Mouse (Mus musculus): ENCODE data around the gene Ddr1. TPM values are rescaled to one million over a fixed set of nuclear protein-coding genes. Genes with fewer than 3 reads are reported as not detected.
"Not testable (repeated sequence)": the region's sequence is repeated elsewhere in the genome, so short reads cannot be mapped to it uniquely, and the experiment has no call there.

The Ddr1 gene
- polyA plus RNA-seq, 1 experiment from 2014 or later, result 2.6 TPM

DNA sequence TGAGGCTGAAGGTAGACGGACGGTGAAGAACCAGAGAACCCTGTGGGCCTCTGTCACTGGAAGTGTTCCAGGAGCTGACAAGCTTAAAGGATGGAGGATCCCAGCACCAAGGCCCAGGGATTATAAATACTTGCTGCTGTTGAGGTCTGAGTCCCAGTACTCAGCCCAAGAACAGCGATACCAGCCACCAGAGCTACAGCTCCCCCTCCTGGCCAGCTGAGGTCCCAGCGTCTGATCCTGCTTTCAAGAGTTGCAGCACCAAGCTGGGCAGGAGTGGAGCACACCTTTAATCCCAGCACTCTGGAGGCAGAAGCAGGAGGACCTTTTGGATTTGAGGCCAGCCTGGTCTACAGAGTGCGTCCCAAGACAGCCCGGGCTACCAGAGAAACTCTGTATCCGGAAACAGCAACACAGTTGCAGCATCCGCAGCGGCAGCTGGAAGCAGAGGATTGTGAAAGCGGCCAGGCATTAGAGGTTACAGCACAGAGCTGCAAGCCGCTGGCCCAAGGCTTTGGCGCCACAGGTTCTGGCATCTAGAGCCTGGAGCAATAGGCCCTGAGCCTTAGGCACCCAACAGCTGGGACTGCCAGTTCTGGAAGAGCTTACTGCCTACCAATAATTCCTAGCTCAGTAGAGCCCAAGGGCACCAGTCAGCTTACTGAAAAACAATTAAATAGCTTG is 32.0 kb upstream of the Ddr1 start:
- peaks cover 23% of the 10 kb centered on the region for H3K27me3 ChIP-seq
- ATAC-seq (ENCODE audit: insufficient read depth), result no peak
- 0 out of 2 replicates have a peak overlapping the region, but pooled peaks have one; percentile 1 for H3K4me3 ChIP-seq (replicated peaks)
- H3K9ac ChIP-seq, result no peak overlapping the region
- no peak overlapping the region for H3K27ac ChIP-seq (replicated peaks)
- peak overlapping the region; percentile 25 for H3K4me2 ChIP-seq
- H3K4me1 ChIP-seq (replicated peaks), result peaks cover 62% of the 10 kb centered on the region
- WGBS (ENCODE audit: insufficient replicate concordance), result 25% methylated on average over 12 of the region's 12 CpGs
- no peaks in the 10 kb centered on the region for H3K9me3 ChIP-seq (replicated peaks)
- H3K36me3 ChIP-seq (replicated peaks), result no peaks in the 10 kb centered on the region

DNA sequence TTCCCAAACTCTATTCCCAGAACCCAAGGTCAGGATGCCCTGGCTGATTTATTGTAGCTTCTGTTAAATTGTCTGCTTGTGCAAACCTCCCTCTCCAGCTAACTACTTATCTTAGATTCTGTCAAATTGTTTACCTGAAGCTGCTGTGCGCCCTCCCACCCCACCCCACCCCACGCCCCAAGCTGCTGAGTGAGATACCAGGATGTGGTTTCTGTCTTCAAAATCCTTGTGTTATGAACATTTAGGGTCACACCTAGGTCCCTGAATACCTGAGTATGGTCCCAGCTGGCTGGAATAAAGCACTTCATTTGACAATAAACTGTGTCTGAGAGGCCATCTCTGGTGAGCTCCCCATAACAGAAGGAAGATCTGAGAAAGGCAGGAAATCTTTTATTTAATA is 30.1 kb upstream of the Ddr1 start:
- no peak for ATAC-seq (ENCODE audit: insufficient read depth)
- peaks cover 33% of the 10 kb centered on the region for H3K27me3 ChIP-seq
- no peak overlapping the region for H3K4me2 ChIP-seq
- H3K4me1 ChIP-seq (replicated peaks), result peaks cover 43% of the 10 kb centered on the region
- H3K27ac ChIP-seq (replicated peaks), result no peak overlapping the region
- H3K4me3 ChIP-seq (replicated peaks), result no peak overlapping the region
- no peak overlapping the region for H3K9ac ChIP-seq
- 13% methylated on average over 2 of the region's 2 CpGs for WGBS (ENCODE audit: insufficient replicate concordance)
- H3K9me3 ChIP-seq (replicated peaks), result no peaks in the 10 kb centered on the region
- no peaks in the 10 kb centered on the region for H3K36me3 ChIP-seq (replicated peaks)

DNA sequence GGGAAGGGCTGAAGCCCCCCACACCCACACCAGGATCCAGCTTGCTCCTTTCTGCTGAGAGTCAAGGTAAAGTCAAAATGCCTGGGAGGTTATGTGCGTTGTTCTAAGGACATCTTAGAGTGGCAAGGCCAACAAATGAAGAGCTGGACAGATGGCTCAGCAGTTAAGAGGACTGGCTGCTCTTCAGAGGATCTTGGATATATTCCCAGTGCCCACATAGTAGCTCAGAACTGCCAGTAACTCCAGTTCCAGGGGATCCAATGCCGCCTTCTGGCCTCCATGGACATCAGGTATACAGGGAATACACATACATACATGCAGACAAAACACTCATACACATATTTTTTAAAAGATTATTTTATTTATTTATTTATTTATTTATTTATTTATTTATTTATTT is 29.0 kb upstream of the Ddr1 start:
- Histone ChIP-seq H3K27me3 (peaks cover 22% of the 10 kb centered on the region), H3K36me3 (replicated peaks) (no peaks in the 10 kb centered on the region), H3K4me1 (replicated peaks) (peaks cover 33% of the 10 kb centered on the region), H3K4me2 (no peak overlapping the region), H3K9me3 (replicated peaks) (no peaks in the 10 kb centered on the region), H3K4me3 (replicated peaks) (no peak overlapping the region), H3K27ac (replicated peaks) (no peak overlapping the region), H3K9ac (no peak overlapping the region)
- 83% methylated on average over 2 of the region's 2 CpGs for WGBS (ENCODE audit: insufficient replicate concordance)
- no peak for ATAC-seq (ENCODE audit: insufficient read depth)

DNA sequence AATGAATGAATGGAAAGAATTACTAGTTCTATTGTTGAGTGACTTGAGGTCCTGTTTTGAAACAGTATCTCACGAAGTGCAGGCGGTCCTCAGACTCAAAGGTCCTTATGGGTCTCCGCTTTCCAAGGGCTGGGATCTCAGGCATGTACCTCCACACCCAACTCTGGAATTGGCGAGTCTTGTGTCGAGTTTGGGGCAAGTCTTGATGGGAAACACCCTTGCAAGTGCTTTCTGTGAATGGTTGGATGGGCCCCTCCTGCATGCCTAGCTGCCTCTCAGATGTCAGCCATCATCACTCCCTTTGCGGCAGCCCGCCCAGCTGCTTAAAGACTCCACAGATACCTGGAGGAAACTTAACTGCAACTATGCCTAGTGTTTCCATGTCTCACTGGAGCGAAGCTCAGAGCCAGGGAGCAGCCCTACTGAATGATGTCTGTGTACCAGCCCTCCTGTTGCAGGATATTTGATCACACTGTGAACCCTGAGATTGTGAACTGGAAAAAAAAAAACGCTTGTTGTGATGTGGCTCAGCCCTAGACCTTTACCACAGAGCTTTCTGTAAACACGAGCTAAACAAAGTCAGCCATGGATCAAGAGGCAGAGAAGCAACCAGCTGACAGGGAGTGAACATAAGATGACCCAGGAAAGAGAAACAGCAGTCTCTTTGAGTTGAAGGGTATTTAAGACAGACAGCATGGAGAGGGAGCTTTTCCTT is 27.2 kb upstream of the Ddr1 start:
- Histone ChIP-seq H3K36me3 (replicated peaks) (no peaks in the 10 kb centered on the region), H3K4me1 (replicated peaks) (peaks cover 25% of the 10 kb centered on the region), H3K27ac (replicated peaks) (no peak overlapping the region), H3K9ac (no peak overlapping the region), H3K4me2 (no peak overlapping the region), H3K9me3 (replicated peaks) (no peaks in the 10 kb centered on the region), H3K4me3 (replicated peaks) (no peak overlapping the region), H3K27me3 (peaks cover 35% of the 10 kb centered on the region)
- no peak for ATAC-seq (ENCODE audit: insufficient read depth)
- WGBS (ENCODE audit: insufficient replicate concordance), result 49% methylated on average over 10 of the region's 10 CpGs

DNA sequence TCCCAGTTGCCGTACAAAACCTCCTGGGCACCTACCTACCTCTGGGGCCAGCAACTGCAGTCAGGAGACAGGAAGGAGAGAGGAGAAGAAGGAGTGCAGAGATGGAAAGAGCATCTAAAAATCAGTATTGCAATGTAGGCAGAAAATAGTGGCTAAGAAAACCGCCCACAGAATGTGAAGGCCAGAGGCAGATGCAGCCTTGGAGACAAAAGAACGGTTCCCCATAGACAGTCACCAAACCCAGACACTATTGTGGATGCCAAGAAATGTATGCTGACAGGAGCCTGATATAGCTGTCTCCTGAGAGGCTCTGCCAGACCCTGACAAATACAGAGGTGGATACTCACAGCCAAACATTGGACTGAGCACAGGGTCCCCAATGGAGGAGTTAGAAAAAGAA is 25.7 kb upstream of the Ddr1 start:
- peaks cover 17% of the 10 kb centered on the region for H3K4me1 ChIP-seq (replicated peaks)
- H3K27ac ChIP-seq (replicated peaks); H3K4me3 ChIP-seq (replicated peaks); ATAC-seq (ENCODE audit: insufficient read depth); H3K4me2 ChIP-seq; H3K9ac ChIP-seq; H3K36me3 ChIP-seq (replicated peaks); H3K9me3 ChIP-seq (replicated peaks): not testable (repeated sequence)
- H3K27me3 ChIP-seq, result peaks cover 44% of the 10 kb centered on the region
- 51% methylated on average over 3 of the region's 3 CpGs for WGBS (ENCODE audit: insufficient replicate concordance)

DNA sequence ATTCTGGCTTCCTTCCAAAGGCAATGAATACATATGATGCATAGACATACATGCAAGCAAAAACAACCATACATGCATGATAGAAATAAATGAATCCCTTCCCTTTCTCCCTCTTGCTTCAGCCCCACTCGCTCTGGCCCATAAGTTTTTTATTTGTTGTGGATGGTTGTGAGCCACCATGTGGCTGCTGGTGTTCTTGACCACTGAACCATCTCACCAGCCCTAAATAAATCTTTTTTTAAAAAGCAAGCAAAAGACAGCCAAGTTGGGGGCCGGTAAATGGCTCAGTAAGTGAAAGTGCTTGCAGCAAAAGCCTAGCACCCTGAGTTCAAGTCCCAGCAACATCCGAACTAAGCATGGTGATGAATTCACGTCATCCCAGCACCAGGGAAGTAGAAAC is 24.4 kb upstream of the Ddr1 start:
- Histone ChIP-seq H3K4me3 (replicated peaks) (no peak overlapping the region), H3K27me3 (peaks cover 54% of the 10 kb centered on the region), H3K9ac (no peak overlapping the region), H3K27ac (replicated peaks) (no peak overlapping the region), H3K36me3 (replicated peaks) (no peaks in the 10 kb centered on the region), H3K4me1 (replicated peaks) (peaks cover 5% of the 10 kb centered on the region; the same call in 1 of the 2 replicates), H3K4me2 (no peak overlapping the region), H3K9me3 (replicated peaks) (no peaks in the 10 kb centered on the region)
- no peak for ATAC-seq (ENCODE audit: insufficient read depth)
- WGBS (ENCODE audit: insufficient replicate concordance), result 57% methylated on average over 4 of the region's 4 CpGs

DNA sequence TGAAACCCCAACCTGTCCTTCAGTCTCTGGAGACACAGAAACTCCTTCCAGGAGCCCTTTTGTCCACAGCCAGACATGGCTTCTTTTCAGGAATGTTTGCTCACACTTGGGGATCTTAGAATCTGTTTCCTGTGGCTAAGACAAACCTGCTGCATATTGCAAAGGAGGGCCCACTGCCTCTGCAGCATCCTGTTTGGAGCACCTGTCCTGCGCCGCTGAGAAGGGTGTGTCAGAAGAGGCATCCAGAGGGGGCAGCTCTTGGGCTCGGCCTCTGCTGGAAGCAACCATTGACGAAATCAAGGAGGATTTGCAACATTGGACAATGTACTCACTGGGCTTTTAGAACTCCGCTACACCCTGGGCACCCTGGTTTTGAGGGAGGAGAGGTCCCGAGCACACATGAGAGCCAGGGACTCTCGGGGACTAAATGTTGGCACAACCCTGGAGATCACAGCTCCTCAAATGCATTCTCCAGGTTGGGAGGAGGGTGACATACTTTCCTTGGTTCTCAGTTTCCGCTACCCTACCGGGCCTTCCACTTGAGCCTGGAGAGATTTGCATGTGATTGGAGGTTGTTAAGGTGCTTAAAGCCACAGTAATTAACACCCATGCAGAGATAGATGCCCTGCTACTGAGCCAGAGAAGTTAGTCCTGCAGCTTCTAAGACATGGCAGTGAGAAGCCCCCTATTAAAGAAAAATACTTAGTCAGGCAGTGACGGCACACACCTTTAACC is 23.2 kb upstream of the Ddr1 start:
- Histone ChIP-seq H3K4me1 (replicated peaks) (peaks cover 5% of the 10 kb centered on the region; the same call in 1 of the 2 replicates), H3K9me3 (replicated peaks) (no peaks in the 10 kb centered on the region), H3K36me3 (replicated peaks) (no peaks in the 10 kb centered on the region), H3K4me2 (no peak overlapping the region), H3K9ac (no peak overlapping the region), H3K4me3 (replicated peaks) (no peak overlapping the region), H3K27ac (replicated peaks) (no peak overlapping the region), H3K27me3 (peaks cover 62% of the 10 kb centered on the region)
- 53% methylated on average over 10 of the region's 10 CpGs for WGBS (ENCODE audit: insufficient replicate concordance)
- no peak for ATAC-seq (ENCODE audit: insufficient read depth)

DNA sequence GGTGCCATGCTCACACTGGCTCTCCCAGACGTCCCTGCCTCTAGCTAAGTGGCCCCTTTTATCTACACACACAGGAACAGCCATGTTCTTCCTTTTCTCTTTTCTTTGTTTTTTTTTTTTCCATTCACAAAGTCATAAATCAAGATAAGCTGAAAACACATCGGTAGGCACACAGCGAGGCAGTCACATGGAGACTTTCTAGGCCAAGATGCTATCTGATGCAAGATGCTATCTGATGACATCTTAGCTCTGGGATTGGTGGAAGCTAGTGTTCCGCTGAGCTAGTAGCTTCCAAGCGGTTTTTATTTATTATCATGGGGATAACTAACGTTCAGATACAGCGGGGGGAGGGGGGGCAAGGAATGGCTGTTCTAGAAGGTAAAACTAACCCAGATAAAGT is 22.6 kb upstream of the Ddr1 start:
- Histone ChIP-seq H3K27ac (replicated peaks) (no peak overlapping the region), H3K4me1 (replicated peaks) (peaks cover 5% of the 10 kb centered on the region; the same call in 1 of the 2 replicates), H3K4me2 (no peak overlapping the region), H3K36me3 (replicated peaks) (no peaks in the 10 kb centered on the region), H3K9ac (no peak overlapping the region), H3K27me3 (peaks cover 61% of the 10 kb centered on the region), H3K9me3 (replicated peaks) (no peaks in the 10 kb centered on the region), H3K4me3 (replicated peaks) (no peak overlapping the region)
- no peak for ATAC-seq (ENCODE audit: insufficient read depth)
- WGBS (ENCODE audit: insufficient replicate concordance), result 15% methylated on average over 7 of the region's 7 CpGs

DNA sequence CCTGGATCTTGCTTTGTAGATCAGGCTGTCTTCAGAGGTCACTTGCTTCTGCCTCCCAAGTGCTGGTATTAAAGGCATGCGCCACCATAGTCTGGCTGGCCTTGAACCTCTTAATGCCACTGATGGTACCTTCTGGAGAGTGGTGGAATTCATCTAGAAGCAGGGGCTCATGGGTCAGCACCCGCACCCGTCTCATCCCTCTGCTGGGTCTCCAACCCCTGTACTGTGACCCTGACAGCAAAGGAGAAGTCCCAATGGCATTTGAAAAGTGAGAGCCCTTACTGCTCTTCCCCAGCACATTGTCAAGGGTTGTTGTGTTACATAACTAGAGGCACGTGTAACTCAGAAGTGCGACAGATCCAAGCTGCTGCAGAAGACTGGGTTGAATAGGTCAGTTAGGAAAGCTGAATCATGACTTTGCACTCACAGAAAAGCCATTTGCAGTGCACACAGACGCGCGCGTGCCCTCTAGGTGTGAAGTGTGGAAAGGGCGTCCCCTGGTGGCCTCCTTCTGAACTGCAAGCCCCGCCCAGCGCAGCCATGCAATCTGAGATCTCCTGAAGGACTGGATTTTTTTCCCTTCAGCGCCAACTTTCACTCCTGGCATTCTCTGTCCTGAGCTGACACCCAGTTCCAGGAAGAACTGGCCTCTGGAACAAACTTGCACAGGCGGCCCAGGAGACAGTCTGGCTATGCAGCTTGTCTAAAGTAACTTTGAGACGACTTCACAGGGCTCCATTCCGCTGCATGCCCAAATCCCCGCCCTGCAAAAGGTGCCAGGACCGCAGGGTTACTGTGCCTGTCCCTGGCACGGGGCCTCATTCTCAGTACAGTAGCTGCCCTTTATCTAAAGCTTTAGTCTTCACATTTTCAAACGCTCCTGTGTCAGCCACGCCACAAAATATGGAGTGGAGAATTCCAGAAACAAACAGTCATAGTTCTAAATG is 21.1 kb upstream of the Ddr1 start:
- Histone ChIP-seq H3K27me3 (peaks cover 63% of the 10 kb centered on the region), H3K4me2 (peak overlapping the region; percentile 9; the same call in 1 of the 2 replicates), H3K36me3 (replicated peaks) (no peaks in the 10 kb centered on the region), H3K4me1 (replicated peaks) (peaks cover 5% of the 10 kb centered on the region; the same call in 1 of the 2 replicates), H3K9ac (no peak overlapping the region), H3K27ac (replicated peaks) (no peak overlapping the region), H3K4me3 (replicated peaks) (no peak overlapping the region), H3K9me3 (replicated peaks) (no peaks in the 10 kb centered on the region)
- ATAC-seq (ENCODE audit: insufficient read depth), result peak; percentile 47
- WGBS (ENCODE audit: insufficient replicate concordance), result 25% methylated on average over 21 of the region's 21 CpGs

DNA sequence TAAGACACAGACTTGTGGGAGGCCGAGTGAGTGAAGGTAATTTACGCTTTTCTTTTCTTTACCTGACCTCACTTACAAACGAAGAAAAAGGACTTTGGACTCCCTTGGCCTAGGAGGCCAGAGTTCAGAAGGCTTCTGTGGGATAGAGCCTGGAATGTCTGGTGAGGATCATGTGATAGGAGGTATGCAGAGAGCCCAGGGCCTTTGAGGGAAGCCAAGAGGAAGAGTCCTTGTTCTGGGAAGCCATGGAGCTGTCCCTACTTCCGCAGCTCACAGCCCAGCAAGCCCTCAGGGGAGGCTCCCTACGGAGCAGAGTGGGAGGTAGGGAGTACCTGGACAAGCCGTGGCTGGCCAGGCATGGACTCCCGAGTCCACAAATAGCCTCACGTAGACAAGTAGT is 17.3 kb upstream of the Ddr1 start:
- H3K9ac ChIP-seq, result no peak overlapping the region
- no peak overlapping the region for H3K4me2 ChIP-seq
- H3K36me3 ChIP-seq (replicated peaks), result no peaks in the 10 kb centered on the region
- no peaks in the 10 kb centered on the region for H3K9me3 ChIP-seq (replicated peaks)
- peaks cover 52% of the 10 kb centered on the region for H3K27me3 ChIP-seq
- peaks cover 1% of the 10 kb centered on the region; the same call in 1 of the 2 replicates for H3K4me1 ChIP-seq (replicated peaks)
- WGBS (ENCODE audit: insufficient replicate concordance), result 55% methylated on average over 8 of the region's 8 CpGs
- no peak for ATAC-seq (ENCODE audit: insufficient read depth)
- H3K4me3 ChIP-seq (replicated peaks), result no peak overlapping the region
- H3K27ac ChIP-seq (replicated peaks), result no peak overlapping the region

Data from liver, embryonic 15.5 days (tissue).